Mouse (Mus musculus) left cerebral cortex, adult 8-10 months (tissue): ENCODE data around the gene Anapc13. TPM values are rescaled to one million over a fixed set of nuclear protein-coding genes. Genes with fewer than 3 reads are reported as not detected.

Experiments used
- DNase-seq, 2 experiments: peaks; one replicate each; pipeline ENCODE4 v3.0.0; 2022; ENCODE audit warnings: low spot score in 2 of 2
- total RNA-seq, 4 experiments: library from RNA; stranded (reverse); gene quantifications; 2 replicates each; pipeline ENCODE4 v1.2.4; 2022

The Anapc13 gene
- total RNA-seq: 100 to 1,000 TPM; 113 to 133 (median 120) TPM

DNA sequence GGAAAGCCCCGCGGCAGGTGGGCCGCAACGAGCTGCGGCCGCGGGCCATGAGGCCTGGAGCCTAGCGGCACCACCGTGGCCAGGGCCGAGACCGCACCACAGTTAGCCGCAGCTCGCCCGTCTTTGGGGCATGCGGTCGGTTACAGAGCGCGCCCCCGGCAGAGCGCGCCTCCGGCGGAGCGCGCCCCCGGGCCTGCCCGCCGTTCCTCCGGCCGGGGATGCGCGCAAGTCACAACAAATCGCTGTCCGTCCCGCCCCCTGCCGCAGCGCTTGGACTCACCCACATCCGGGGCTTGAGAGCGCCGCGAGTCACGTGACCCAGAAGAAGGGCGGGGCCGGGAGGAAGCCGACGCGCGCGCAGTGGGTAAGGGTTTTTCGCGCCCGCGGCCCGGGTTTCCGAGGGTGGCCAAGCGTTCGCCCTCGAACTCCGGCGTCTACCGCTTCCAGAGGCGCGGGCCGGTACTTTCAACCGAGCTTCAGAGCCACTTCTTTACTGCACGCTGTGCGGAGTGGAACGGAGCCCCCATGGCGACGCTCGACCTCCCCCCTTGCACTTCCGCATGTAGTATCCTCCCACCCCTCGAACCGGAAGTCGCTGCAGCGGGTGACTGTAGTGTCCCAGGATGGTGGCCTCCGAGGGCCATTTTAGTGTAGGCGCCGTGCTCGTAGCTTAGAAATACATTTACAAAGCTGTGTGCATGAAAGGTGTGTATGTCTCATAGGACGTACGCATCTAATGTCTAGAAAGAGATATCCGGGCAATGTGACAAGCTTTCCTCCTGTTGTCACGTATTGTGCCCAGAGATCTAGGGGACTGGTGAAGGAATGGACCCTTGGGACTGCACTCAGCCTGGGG lies at the start of gene Anapc13, which contains the start of gene Cep63:
Gene Anapc13, plus strand, starts transcription at position 314 of the 856 bp plus-strand sequence.
Gene Cep63, minus strand, starts transcription at position 552 of the 856 bp plus-strand sequence.
- peak; percentile 95 to 96 for DNase-seq

DNA sequence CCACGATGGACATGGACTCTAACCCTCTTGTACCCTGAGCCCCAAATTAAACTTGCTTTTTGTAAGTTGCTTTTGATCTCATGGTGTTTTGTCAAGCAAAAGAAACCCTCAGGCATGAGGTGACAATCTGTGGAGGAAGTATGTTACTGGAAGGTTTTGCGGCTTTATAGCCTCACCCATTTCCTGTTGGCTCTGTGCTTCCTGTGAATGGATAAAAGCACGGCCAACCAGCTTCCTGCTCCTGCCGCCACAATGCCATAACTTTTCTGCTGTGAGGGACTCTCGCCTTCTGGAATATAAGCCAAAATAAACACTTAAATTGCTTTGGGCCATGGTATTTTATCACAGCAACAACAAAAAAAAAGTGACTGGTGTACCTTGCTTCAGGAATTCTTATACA lies 48.6 kb upstream of the Anapc13 start:
- no peak for DNase-seq

DNA sequence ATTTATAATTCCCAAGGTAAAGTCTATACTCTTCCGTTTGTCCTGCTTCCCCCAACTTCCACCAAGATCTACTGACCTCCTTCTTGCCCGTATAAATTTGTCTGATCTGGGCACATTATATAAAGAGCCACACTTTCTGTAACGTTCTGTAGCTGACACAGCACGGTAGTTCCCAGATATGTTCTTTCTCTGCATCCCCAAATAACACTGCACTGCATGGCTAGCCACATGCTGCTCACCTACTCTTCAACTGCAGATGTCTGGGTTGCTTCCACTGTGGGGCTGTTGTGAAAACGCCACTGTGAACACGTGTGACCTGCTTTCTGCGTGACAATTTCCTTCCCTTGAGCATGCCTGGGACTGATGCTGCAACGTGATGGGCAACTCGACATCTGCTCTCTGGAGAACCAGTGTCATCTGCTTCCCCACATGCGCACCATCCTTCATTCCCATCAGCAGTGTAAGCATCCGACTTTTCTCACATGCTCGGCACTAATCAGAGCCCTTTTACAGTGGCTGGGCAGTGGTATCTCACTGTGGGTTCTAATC lies 44.1 kb upstream of the Anapc13 start:
- peak in 1 of 2 experiments; percentile 18 for DNase-seq

- DNase-seq: no peak
Observed at GRCm38 (mm10) chr9:102587347-102587746, 38.7 kb upstream of the Anapc13 start.

DNA sequence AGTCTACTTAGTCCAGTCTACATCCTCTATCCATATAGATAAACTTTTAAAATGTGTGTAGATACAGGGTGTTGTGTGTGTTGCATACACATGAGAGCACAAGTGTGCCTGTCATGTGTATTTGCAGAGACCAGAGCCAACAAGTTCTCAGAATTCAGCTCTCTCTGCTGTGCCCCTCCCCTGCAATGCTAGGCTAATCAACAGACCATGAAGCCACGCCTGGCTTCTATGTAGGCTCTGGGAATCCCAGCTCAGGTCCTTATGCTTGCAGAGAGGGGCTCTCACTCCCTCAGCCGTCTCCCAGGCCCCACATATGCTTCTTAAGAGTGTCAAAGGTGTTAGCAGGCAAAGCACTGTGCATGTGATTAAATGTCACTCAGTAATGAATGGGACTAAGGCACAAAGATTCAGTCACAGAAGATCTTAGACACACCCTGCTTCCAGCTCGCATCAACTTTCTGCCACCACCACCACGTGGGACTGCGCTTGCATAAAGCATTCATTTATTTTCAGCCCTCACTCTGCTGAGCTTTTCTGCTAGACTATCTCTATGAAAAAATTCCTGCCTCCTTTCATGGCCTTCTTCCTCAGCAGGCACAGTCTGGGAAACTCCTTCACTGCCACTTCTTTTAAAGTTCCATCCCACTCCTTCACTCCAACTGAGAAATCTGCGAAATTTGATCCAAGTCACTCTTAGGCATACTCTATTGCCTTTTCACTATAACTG lies 31.3 kb upstream of the Anapc13 start:
- no peak for DNase-seq

GRCm38 (mm10) chr9:102595662-102596436 lies 30.2 kb upstream of the Anapc13 start:
- DNase-seq: peak in 1 of 2 experiments; percentile 31

DNA sequence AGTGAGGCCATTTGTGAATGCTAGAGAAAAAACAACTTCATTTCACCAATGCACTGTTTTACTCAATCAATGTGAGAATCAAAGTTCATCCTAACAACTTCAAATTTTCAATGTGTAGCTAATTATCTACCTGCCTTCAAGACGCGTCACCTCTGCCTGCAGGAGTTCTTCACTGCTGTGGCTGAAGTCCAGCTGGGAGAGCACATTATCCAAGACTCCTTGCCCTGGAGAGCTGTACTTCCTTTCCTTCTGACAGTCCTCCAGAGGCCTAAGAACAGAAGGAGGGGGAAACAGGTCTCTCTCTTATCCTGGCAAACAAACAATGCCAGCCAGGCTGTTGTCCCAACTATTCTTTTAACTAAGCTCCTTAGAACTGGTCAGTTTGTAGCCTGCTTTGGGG lies 24.9 kb upstream of the Anapc13 start:
- no peak for DNase-seq

GRCm38 (mm10) chr9:102601666-102602065 lies 24.4 kb upstream of the Anapc13 start:
- DNase-seq: no peak

GRCm38 (mm10) chr9:102605162-102605561 lies 20.9 kb upstream of the Anapc13 start:
- no peak for DNase-seq

DNA sequence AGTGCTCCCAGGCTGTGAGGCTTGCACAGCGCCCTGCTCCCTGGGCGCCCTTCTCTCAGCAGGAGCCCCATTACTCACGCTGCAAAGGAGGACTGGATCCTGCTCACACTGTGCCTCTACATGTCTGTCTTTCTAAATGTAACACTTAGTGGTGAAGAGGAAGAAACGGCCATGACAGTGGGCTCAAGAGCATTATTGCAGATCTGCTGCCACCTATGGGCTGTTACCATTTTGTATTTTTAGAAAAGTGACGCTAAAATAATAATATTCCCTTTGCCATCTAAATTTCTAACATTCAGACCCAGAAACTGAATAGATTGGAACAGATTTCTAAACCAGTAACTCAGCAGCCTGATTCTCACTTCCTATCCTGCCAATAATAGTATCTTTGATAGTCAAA lies 18.6 kb upstream of the Anapc13 start:
- DNase-seq: no peak

DNA sequence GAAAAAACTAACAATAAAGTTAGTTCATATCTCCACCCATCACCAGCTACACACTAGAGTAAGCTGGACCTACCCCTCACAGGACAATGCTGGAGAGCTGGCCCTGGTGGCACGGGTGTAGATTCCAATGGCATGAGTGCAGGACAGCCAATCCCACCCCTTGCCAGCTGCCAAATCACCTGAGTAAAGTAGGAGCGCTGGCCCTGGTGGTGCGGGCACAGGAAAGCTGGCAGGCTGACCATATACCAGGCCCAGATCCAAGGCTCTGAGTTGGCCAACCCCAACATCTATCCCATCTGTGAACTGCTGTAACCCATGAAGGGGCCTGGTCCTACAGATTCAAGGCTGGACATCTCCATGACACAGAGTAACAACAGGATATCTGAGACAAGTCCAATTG lies 16.9 kb upstream of the Anapc13 start:
- DNase-seq: no peak

DNA sequence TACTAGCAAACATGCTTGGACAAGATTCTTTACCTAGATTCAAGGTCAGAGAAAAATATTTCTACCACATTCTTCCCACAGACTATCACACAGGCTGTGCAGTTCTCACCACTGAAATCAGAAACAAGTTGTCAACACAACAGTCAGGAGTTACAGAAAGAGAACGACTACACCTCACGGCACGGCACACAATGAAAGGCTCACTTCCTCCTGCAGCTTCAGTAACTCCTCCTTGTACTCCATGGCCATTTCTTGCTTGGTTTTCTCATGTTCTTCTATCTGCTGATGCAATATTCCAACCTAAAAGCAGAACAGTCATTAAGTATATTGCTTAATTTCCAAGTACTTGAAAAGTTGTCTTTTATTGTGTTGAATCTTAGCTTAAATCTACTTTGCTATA lies 11.0 kb upstream of the Anapc13 start:
- DNase-seq: no peak

- no peak for DNase-seq
Observed at GRCm38 (mm10) chr9:102616267-102616666, 9.8 kb upstream of the Anapc13 start.

DNA sequence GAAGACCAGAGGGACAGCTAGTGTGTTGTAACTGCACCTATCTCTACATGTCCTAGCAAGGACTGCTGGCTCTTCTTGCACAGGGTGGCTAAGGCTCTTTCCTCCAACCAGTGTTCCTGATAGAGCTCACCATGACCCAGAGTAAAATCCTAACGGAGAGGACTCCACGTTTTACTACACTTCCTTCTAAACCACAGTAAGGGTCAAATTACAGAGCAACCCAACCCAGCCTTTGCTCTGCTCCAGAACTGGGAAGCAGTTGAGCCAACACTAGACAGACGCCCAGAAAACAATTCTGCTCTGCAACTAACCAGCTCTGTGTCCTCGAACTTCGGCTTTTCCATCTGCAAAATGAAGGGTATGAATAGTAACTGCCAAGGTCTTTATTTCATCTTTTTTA lies 4.7 kb upstream of the Anapc13 start:
- no peak for DNase-seq

DNA sequence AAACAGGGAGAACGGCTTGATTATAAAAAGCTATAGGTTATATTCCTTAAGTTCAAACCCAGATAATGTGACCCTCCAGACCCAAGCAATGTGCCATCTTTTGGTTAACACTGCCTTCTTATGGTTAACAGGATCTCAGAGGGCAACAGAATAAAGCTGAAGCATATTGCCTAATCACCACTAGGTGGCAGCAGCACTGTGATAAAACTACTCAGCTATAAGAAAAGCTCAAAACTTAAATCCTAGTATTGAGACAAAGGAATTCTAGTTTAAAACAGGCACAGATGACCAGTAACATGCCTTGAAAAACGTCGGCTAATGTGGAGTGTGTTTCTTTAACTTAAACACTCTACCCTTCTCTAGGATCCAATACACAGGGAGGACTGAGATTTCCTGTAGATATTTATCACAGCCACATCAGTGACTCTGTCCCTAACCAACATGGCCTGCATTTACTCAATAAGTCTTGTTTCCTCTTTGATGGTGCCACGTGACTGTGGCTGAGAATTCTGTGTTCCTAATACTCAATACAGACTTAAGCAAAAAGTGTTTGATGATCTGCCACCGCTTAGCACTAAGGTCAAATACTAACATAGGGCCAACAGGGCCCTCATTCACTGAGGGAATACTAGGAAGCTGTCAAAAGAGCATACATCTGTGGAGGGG lies 3.8 kb upstream of the Anapc13 start:
- no peak for DNase-seq

DNA sequence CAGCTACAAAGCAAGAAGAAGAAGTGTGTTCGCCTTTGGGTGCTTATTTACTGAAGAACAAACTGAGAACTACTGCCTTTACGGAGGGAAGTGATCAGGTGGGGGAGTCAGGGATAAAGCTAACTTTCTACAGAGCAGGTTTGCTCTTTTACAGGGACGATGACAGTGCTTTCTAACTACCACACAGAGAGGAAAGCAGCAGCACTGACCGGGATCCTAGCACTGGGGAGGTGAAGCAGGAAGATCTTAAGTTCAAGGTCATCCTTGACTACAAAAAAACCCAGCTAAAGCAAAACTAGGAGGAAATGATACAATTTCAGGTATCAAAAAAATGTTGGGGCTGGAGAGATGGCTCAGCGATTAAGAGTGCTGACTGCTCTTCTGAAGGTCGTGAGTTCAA lies 3.2 kb upstream of the Anapc13 start:
- DNase-seq: no peak

GRCm38 (mm10) chr9:102623581-102623980 lies 2.5 kb upstream of the Anapc13 start:
- DNase-seq: no peak

DNA sequence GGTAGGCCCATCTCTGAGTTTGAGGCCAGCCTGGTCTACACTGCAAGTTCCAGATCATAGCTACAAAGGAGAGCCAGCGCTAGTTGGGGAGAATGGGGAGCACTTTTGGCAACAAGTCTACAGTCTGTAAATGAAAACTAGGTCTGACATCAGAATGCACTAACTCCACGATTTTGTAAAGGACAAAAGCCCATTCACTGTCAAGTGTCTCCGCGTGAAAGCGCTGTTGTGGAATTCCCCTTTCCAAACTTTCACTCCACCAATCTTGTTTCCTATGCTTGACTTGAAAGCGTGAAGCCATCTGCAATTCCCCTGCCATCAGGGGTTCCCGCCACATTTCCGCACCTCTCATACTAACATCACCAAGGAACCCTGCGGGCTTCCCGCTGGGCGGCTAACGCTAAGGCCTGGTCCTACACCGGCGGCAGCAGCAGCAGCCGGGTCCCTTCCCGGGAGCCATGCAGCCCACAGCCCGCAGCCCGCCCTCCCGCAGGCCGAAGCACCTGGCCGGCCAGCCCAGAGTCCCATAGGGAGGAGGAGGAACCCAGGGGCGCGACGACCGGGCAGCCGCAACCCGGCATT lies 604 bp upstream of the Anapc13 start:
- DNase-seq: no peak

GRCm38 (mm10) chr9:102626839-102627225 lies 736 bp downstream of the Anapc13 start:
- no peak for DNase-seq

- DNase-seq: no peak
Observed at GRCm38 (mm10) chr9:102627442-102627841, 1.3 kb downstream of the Anapc13 start.

DNA sequence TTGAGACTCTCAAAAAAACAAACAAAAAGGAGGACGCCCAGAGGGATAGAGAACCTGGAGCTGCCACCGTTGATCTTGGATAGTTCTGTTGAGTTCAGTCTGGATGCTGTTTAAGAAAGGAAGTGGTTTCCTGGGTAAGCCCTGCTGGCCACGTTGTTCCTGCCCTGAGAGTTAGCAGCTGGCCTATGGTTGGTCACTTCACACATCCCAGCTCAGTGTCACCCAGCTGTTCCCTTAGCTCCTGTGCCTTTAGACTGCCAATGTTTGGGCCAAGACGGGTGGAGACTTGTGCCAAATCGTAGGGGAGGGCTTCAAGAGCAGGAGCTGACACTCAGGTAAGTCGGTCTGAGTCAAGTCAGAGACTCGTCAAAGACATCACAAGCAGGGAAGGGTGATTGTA lies 3.0 kb downstream of the Anapc13 start:
- DNase-seq: no peak
